Mouse (Mus musculus) liver, adult 2 months (tissue): ENCODE data around the gene Crocc.

Experiments
- CTCF ChIP-seq: fragments of 200-500 bp; IDR thresholded peaks from 2 replicates; pipeline ENCODE4 v1.5.1; 2011; ENCODE audit warnings: low read depth, low read length, control low read depth
- POLR2A ChIP-seq: fragments of 200-500 bp; IDR thresholded peaks from 2 replicates; pipeline ENCODE4 v1.6.1; 2011; ENCODE audit warnings: low read length, control low read depth; ENCODE audit not compliant: insufficient read depth; ENCODE audit errors: extremely low read depth

DNA sequence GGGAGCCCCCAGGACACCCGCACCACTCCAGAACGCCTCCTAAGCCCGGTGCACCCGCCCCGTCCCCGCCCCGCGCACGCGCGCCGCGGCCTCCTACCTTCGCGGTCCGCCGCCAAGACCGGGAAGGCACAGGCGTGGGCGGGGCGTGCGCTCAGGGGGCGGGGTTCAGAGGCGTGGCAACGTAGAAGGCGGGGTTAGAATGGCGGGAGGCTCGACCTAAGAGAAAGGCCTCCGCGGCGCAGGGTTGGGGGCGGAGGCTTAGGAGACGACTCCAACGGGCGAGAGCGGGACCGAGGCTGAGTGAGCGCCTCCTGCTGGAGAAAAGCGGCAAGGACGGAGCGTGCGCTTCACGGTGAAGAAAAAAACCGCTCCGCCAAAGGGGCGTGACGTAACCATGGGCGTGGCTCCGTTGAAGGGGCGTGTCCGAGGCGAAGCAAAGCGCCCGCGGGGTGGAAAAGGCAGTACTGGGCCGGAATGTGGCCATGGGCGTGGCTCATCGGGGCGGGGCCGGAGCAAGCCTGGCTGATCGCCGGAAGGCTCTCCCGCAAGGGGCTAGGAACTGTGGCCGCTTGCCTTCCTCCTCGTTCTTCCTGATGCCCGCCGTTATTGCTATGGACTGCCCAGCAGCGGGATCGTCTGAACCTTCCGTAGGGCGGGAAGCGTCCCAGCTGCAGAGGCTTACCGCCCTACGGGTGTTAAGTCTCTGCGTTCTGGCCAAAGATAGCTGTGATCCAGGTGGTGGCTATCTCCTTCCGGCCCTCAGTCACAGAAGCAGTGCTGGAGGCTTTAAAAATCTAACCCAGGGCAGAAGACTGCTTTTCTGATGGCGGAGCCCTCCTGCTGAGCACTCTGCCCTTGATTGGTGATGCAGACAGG, at the start of gene Crocc:
- TF ChIP-seq CTCF (peak; percentile 94), POLR2A (peak; percentile 72; the same call in 1 of the 2 replicates)
